In genomic region chr2:129052451-129052983, GRCm38 (mm10) we compare ENCODE assay signal across 24 mouse cellular contexts. TPM values are rescaled to one million over a fixed set of nuclear protein-coding genes. Genes with fewer than 3 reads are reported as not detected.
A peak's percentile ranks its signal among the peaks of the same experiment; 100 is the strongest.
DNase-seq lines count a peak whose midpoint lies in the region; ATAC-seq lines count a peak whose summit lies in the region.
"Had no signal": no experiment of that assay in that cellular context is flagged by ENCODE, and none has a peak within 500 bp of the region (broad histone marks: within the 10 kb centered on the region; RNA-seq: fewer than 3 reads in every experiment).

No protein-coding gene starts in this region.

- H3K4me1 ChIP-seq in embryonic facial prominence, embryonic 14.5 days (ENCODE audit: control insufficient read depth, insufficient read depth, low read length), result no peaks in the 10 kb centered on the region
- no peaks in the 10 kb centered on the region for H3K4me1 ChIP-seq in embryonic facial prominence, embryonic 10.5 days
- H3K4me1 ChIP-seq in kidney, embryonic 15.5 days, result no peaks in the 10 kb centered on the region
- H3K4me1 ChIP-seq: embryonic facial prominence, embryonic 13.5 days; heart, embryonic 12.5 days; heart, embryonic 15.5 days; hindbrain, embryonic 10.5 days; hindbrain, embryonic 13.5 days; intestine, embryonic 15.5 days had no signal

- H3K27ac ChIP-seq in embryonic facial prominence, embryonic 14.5 days (replicated peaks; ENCODE audit: low read depth, low read length), result no peak overlapping the region
- H3K27ac ChIP-seq in embryonic facial prominence, embryonic 10.5 days (replicated peaks), result no peak overlapping the region
- H3K27ac ChIP-seq in kidney, embryonic 15.5 days, result no peak overlapping the region
- H3K27ac ChIP-seq: embryonic facial prominence, embryonic 13.5 days; heart, embryonic 15.5 days; hindbrain, embryonic 10.5 days; hindbrain, embryonic 13.5 days; intestine, embryonic 15.5 days had no signal

- H3K4me3 ChIP-seq in embryonic facial prominence, embryonic 14.5 days (ENCODE audit: low read depth, low read length), result no peak overlapping the region
- no peak overlapping the region for H3K4me3 ChIP-seq in embryonic facial prominence, embryonic 10.5 days
- H3K4me3 ChIP-seq in kidney, embryonic 15.5 days (replicated peaks), result no peak overlapping the region
- H3K4me3 ChIP-seq: embryonic facial prominence, embryonic 13.5 days; heart, embryonic 12.5 days; heart, embryonic 15.5 days; hindbrain, embryonic 10.5 days; hindbrain, embryonic 13.5 days; intestine, embryonic 15.5 days had no signal

- no peak overlapping the region for H3K4me2 ChIP-seq in embryonic facial prominence, embryonic 14.5 days (ENCODE audit: low read depth, low read length)
- no peak overlapping the region for H3K4me2 ChIP-seq in kidney, embryonic 15.5 days
- H3K4me2 ChIP-seq: embryonic facial prominence, embryonic 13.5 days; heart, embryonic 12.5 days; heart, embryonic 15.5 days; hindbrain, embryonic 13.5 days; intestine, embryonic 15.5 days had no signal

- DNase-seq in embryonic facial prominence, embryonic 14.5 days (ENCODE audit: low spot score), result peak; percentile 23
- no peak for DNase-seq in embryonic facial prominence, embryonic 10.5 days (ENCODE audit: low spot score)
- no peak for DNase-seq in kidney, postnatal 14 days
- peak; percentile 10 for DNase-seq in adipocyte (ENCODE audit: low spot score)
- DNase-seq in embryo, embryonic 9.5 days (ENCODE audit: extremely low spot score), result no peak
- DNase-seq: adrenal gland, postnatal 10 days; adrenal gland, postnatal 36 days; cerebellum, adult 18-20 months; cerebellum, adult 9-10 months; cerebellum, postnatal 14 days; forebrain, postnatal 0 days; gastrocnemius, postnatal 25 days; heart, postnatal 10 days; heart, postnatal 36 days had no signal

- H3K36me3 ChIP-seq in embryonic facial prominence, embryonic 14.5 days (ENCODE audit: control insufficient read depth, insufficient read depth, low read length), result no peaks in the 10 kb centered on the region
- H3K36me3 ChIP-seq in embryonic facial prominence, embryonic 10.5 days (replicated peaks), result no peaks in the 10 kb centered on the region
- no peaks in the 10 kb centered on the region for H3K36me3 ChIP-seq in kidney, embryonic 15.5 days
- H3K36me3 ChIP-seq: embryonic facial prominence, embryonic 13.5 days; heart, embryonic 12.5 days; heart, embryonic 15.5 days; hindbrain, embryonic 10.5 days; hindbrain, embryonic 13.5 days; intestine, embryonic 15.5 days had no signal

- no peaks in the 10 kb centered on the region for H3K27me3 ChIP-seq in embryonic facial prominence, embryonic 14.5 days (replicated peaks; ENCODE audit: control insufficient read depth, insufficient read depth, low read length)
- no peaks in the 10 kb centered on the region for H3K27me3 ChIP-seq in embryonic facial prominence, embryonic 10.5 days (replicated peaks; ENCODE audit: low read depth, poor library complexity, severe bottlenecking)
- H3K27me3 ChIP-seq in kidney, embryonic 15.5 days, result no peaks in the 10 kb centered on the region
- H3K27me3 ChIP-seq: embryonic facial prominence, embryonic 13.5 days; heart, embryonic 15.5 days; hindbrain, embryonic 13.5 days; intestine, embryonic 15.5 days had no signal

- 0 out of 2 replicates have a peak, but pooled peaks cover 6% of the 10 kb centered on the region for H3K9me3 ChIP-seq in embryonic facial prominence, embryonic 14.5 days (ENCODE audit: control insufficient read depth, low read length)
- peaks cover 6% of the 10 kb centered on the region for H3K9me3 ChIP-seq in embryonic facial prominence, embryonic 10.5 days
- H3K9me3 ChIP-seq in kidney, embryonic 15.5 days (replicated peaks), result peaks cover 7% of the 10 kb centered on the region; the same call in 1 of the 2 replicates
- H3K9me3 ChIP-seq: heart, embryonic 15.5 days; intestine, embryonic 15.5 days had no signal

- no peak overlapping the region for H3K9ac ChIP-seq in embryonic facial prominence, embryonic 14.5 days (ENCODE audit: low read depth, low read length)
- H3K9ac ChIP-seq in kidney, embryonic 15.5 days, result no peak overlapping the region
- H3K9ac ChIP-seq: embryonic facial prominence, embryonic 13.5 days; forebrain, postnatal 0 days; heart, embryonic 12.5 days; heart, embryonic 15.5 days; hindbrain, embryonic 13.5 days; intestine, embryonic 15.5 days had no signal

- 41% methylated on average over 4 of the region's 4 CpGs for WGBS in embryonic facial prominence, embryonic 14.5 days
- WGBS in embryonic facial prominence, embryonic 10.5 days, result 80% methylated on average over 4 of the region's 4 CpGs
- 26% methylated on average over 4 of the region's 4 CpGs for WGBS in kidney, embryonic 15.5 days

- no peak for ATAC-seq in embryonic facial prominence, embryonic 14.5 days (ENCODE audit: low read depth)
- peak; percentile 40 for ATAC-seq in kidney, embryonic 15.5 days (replicated peaks; ENCODE audit: low FRiP score)
- ATAC-seq: activated CD4-positive, CD25-positive, alpha-beta regulatory T cell, adult 4 months; forebrain, embryonic 14.5 days; forebrain, postnatal 0 days; hindbrain, embryonic 16.5 days; intestine, embryonic 15.5 days had no signal

RNA-seq across cellular contexts. Expression of gene Vinac1, which starts 4.5 kb away (rescaled TPM):
- polyA plus RNA-seq in embryonic facial prominence, embryonic 14.5 days (2014; fragmentation: Nextera tagmentation; extraction: Ambion mirVana), result 0.18 and 0.20 TPM in 2 replicates
- polyA plus RNA-seq in embryonic facial prominence, embryonic 10.5 days (2016; fragmentation: Nextera tagmentation; extraction: Ambion mirVana), result 0.07 TPM in 1 of 2 replicates, not detected in the other
- polyA plus RNA-seq in kidney, embryonic 15.5 days (2015; fragmentation: Nextera tagmentation; extraction: Ambion mirVana), result 0.04 and 0.06 TPM in 2 replicates
- polyA plus RNA-seq: activated CD4-positive, CD25-positive, alpha-beta regulatory T cell, adult 4 months had no signal

RNA-seq across cellular contexts. Expression of gene Ttl, which starts 13.2 kb away (rescaled TPM):
- 18.4 and 19.5 TPM in 2 replicates for polyA plus RNA-seq in embryonic facial prominence, embryonic 14.5 days (2014; fragmentation: Nextera tagmentation; extraction: Ambion mirVana)
- polyA plus RNA-seq in embryonic facial prominence, embryonic 10.5 days (2016; fragmentation: Nextera tagmentation; extraction: Ambion mirVana), result 14.3 and 14.7 TPM in 2 replicates
- 15.1 and 17.9 TPM in 2 replicates for polyA plus RNA-seq in kidney, embryonic 15.5 days (2015; fragmentation: Nextera tagmentation; extraction: Ambion mirVana)

RNA-seq across cellular contexts. Expression of gene Polr1b, which starts 48.3 kb away (rescaled TPM):
- 9.2 and 11.5 TPM in 2 replicates for polyA plus RNA-seq in embryonic facial prominence, embryonic 14.5 days (2014; fragmentation: Nextera tagmentation; extraction: Ambion mirVana)
- 48.7 and 48.9 TPM in 2 replicates for polyA plus RNA-seq in embryonic facial prominence, embryonic 10.5 days (2016; fragmentation: Nextera tagmentation; extraction: Ambion mirVana)
- 33.1 and 36.1 TPM in 2 replicates for polyA plus RNA-seq in kidney, embryonic 15.5 days (2015; fragmentation: Nextera tagmentation; extraction: Ambion mirVana)

Comparison
In these comparisons a context has a peak if more than half of its experiments do, and no peak if none do; other contexts are left out.
1. DNase-seq: peak in embryonic facial prominence, embryonic 14.5 days (single experiment) and adipocyte (single experiment); none in embryonic facial prominence, embryonic 10.5 days (single experiment), kidney, postnatal 14 days (single experiment) and embryo, embryonic 9.5 days (single experiment).